Mouse (Mus musculus): ENCODE data around the gene Vangl2.

- TF ChIP-seq EP300 (IDR thresholded peaks at IDR 0.05; ENCODE audit: low read depth) = no peak
- no peak for TF ChIP-seq CTCF (IDR thresholded peaks at IDR 0.05; ENCODE audit: low read depth)
Observed at GRCm38 (mm10) chr1:172077981-172078380, 49.7 kb upstream of the Vangl2 start.
